Comparison of ENCODE assay signal across 19 mouse cellular contexts in the genomic region with DNA sequence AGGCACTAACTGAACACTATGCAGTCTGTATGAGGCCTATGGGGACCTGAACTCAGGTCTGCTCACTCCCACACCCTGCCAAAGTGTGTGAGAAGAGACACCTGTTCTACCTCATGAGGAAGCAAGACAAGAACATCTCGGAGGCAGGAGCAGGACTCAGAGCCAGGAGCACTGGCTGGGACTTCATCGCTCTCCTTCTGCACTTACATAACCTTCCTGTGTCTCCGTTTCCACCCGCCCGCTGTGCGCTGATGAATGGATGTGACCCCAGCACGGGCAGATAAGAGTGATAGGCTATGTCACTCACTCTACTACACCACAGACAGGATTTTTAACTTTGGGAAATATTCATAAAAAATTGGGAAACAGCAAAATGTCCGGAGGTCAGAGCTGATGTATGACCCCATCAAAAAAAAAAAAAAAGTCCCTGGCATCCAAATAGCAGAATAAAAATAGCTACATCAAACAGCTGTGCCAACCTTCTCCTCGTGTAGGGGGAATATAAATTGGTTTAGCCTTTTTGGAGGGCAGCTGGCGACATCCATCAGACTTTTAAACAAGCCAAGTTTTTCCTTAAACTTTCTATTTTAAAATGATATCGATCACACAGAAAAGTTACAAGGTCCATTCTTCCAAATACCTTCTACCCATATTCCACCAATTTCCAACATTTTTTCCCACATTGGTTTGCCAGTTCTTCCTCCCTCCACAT. TPM values are rescaled to one million over a fixed set of nuclear protein-coding genes. Genes with fewer than 3 reads are reported as not detected.
A peak's percentile ranks its signal among the peaks of the same experiment; 100 is the strongest.
DNase-seq lines count a peak whose midpoint lies in the region; ATAC-seq and TF ChIP-seq lines count a peak whose summit lies in the region.
"Had no signal": no experiment of that assay in that cellular context is flagged by ENCODE, and none has a peak within 500 bp of the region (broad histone marks: within the 10 kb centered on the region; RNA-seq: fewer than 3 reads in every experiment).

No protein-coding gene starts in this region.

- H3K79me2 ChIP-seq in myocyte (ENCODE audit: control insufficient read depth, insufficient read depth): no peaks in the 10 kb centered on the region

- TF ChIP-seq POLR2A in myocyte (IDR thresholded peaks at IDR 0.05; ENCODE audit: insufficient read length, low read depth): no peak

- intact Hi-C loops in gastrocnemius, adult 2 months (cut with DNase I): loop anchor here (10.0 kb wide), 1 partner anchor 151 kb away; no protein-coding TSS in a partner anchor

- no peaks in the 10 kb centered on the region for H3K36me3 ChIP-seq in kidney, embryonic 16.5 days (ENCODE audit: insufficient read depth, low read length)
- H3K36me3 ChIP-seq in myocyte (ENCODE audit: control insufficient read depth, insufficient read depth): no peaks in the 10 kb centered on the region
- H3K36me3 ChIP-seq: embryonic facial prominence, embryonic 12.5 days; limb, embryonic 13.5 days; liver, embryonic 13.5 days had no signal

- H3K27me3 ChIP-seq in kidney, embryonic 16.5 days (ENCODE audit: insufficient read depth, low read length): no peaks in the 10 kb centered on the region
- no peaks in the 10 kb centered on the region for H3K27me3 ChIP-seq in myocyte (ENCODE audit: control insufficient read depth, insufficient read depth, insufficient read length)
- H3K27me3 ChIP-seq: embryonic facial prominence, embryonic 12.5 days; forebrain, embryonic 13.5 days; liver, embryonic 13.5 days had no signal

- H3K4me3 ChIP-seq in gastrocnemius, adult 2 months: peak overlapping the region; percentile 54
- H3K4me3 ChIP-seq in kidney, embryonic 16.5 days (ENCODE audit: low read length): no peak overlapping the region
- H3K4me3 ChIP-seq in myocyte: no peak overlapping the region
- H3K4me3 ChIP-seq: embryonic facial prominence, embryonic 12.5 days; erythroblast, embryonic 14.5 days; forebrain, embryonic 13.5 days; limb, embryonic 13.5 days; liver, embryonic 13.5 days had no signal

- no peak overlapping the region; the same call in 1 of the 2 replicates for H3K27ac ChIP-seq in gastrocnemius, adult 2 months
- no peak overlapping the region for H3K27ac ChIP-seq in kidney, embryonic 16.5 days (ENCODE audit: low read length)
- H3K27ac ChIP-seq: embryonic facial prominence, embryonic 12.5 days; forebrain, embryonic 13.5 days; hindbrain, embryonic 14.5 days; limb, embryonic 13.5 days; liver, embryonic 13.5 days had no signal

- TF ChIP-seq CTCF in gastrocnemius, adult 2 months (IDR thresholded peaks at IDR 0.05): no peak

- peak; percentile 47 for DNase-seq in gastrocnemius, adult 2 months
- no peak for DNase-seq in gastrocnemius, postnatal 4 days (ENCODE audit: low spot score in 2 of 2)
- DNase-seq in kidney, adult 11 months: peak; percentile 14
- peak; percentile 25 for DNase-seq in kidney, postnatal 14 days
- no peak for DNase-seq in B cell, adult 2 months
- DNase-seq: cerebellum, adult 9-10 months; layer of hippocampus, postnatal 36 days; liver, embryonic 13.5 days; lung, embryonic 14.5 days; lung, postnatal 36 days; thymus, adult 2 months had no signal

- no peaks in the 10 kb centered on the region for H3K4me1 ChIP-seq in kidney, embryonic 16.5 days (ENCODE audit: insufficient read depth, low read length)
- H3K4me1 ChIP-seq: embryonic facial prominence, embryonic 12.5 days; limb, embryonic 13.5 days; liver, embryonic 13.5 days had no signal

- no peak for ATAC-seq in kidney, embryonic 16.5 days (ENCODE audit: low FRiP score, low TSS enrichment)
- ATAC-seq: forebrain, embryonic 13.5 days had no signal

- H3K9me3 ChIP-seq in kidney, embryonic 16.5 days (ENCODE audit: low read length): no peaks in the 10 kb centered on the region
- H3K9me3 ChIP-seq: embryonic facial prominence, embryonic 12.5 days; forebrain, embryonic 13.5 days; limb, embryonic 13.5 days; liver, embryonic 13.5 days had no signal

- H3K4me2 ChIP-seq in kidney, embryonic 16.5 days (replicated peaks; ENCODE audit: low read depth, low read length): no peak overlapping the region
- peak overlapping the region; percentile 64 for H3K4me2 ChIP-seq in myocyte (ENCODE audit: low read depth)
- H3K4me2 ChIP-seq: embryonic facial prominence, embryonic 12.5 days; forebrain, embryonic 13.5 days; hindbrain, embryonic 14.5 days; limb, embryonic 13.5 days; liver, embryonic 13.5 days; lung, embryonic 14.5 days had no signal

- no peak overlapping the region for H3K9ac ChIP-seq in kidney, embryonic 16.5 days (replicated peaks; ENCODE audit: low read length)
- H3K9ac ChIP-seq: embryonic facial prominence, embryonic 12.5 days; forebrain, embryonic 13.5 days; hindbrain, embryonic 14.5 days; limb, embryonic 13.5 days; liver, embryonic 13.5 days; lung, embryonic 14.5 days had no signal

- WGBS in kidney, embryonic 16.5 days: 74% methylated on average over 11 of the region's 11 CpGs

- H3ac ChIP-seq in myocyte (ENCODE audit: control insufficient read depth, insufficient read length): no peak overlapping the region

TF ChIP-seq in myocyte, 11 proteins besides CTCF, POLR2A, EP300 and RAD21:
- TF ChIP-seq E2F4 (IDR thresholded peaks at IDR 0.05; ENCODE audit: insufficient read depth): no peak
- TF ChIP-seq CEBPB (IDR thresholded peaks at IDR 0.05; ENCODE audit: insufficient read depth, poor library complexity, severe bottlenecking): no peak
- peak; percentile 19 to 69 (median 54) for TF ChIP-seq MYOD1 (IDR thresholded peaks at IDR 0.05; ENCODE audit: control insufficient read depth in 1 of 3, insufficient read length in 2 of 3, low read depth in 2 of 3)
- TF ChIP-seq USF1 (IDR thresholded peaks at IDR 0.05; ENCODE audit: low read depth): no peak
- no peak for TF ChIP-seq MAX (IDR thresholded peaks at IDR 0.05; ENCODE audit: low read depth)
- peak; percentile 58 for TF ChIP-seq TCF12 (IDR thresholded peaks at IDR 0.05; ENCODE audit: insufficient read depth, poor library complexity, severe bottlenecking)
- no peak for TF ChIP-seq TCF3 (IDR thresholded peaks at IDR 0.05; ENCODE audit: insufficient read length, low read depth)
- no peak for TF ChIP-seq SRF (IDR thresholded peaks at IDR 0.05; ENCODE audit: control insufficient read depth, insufficient read length, low read depth)
- TF ChIP-seq POLR2AphosphoS2 (IDR thresholded peaks at IDR 0.05; ENCODE audit: insufficient read length, low read depth): no peak
- TF ChIP-seq MYOG (IDR thresholded peaks at IDR 0.05; ENCODE audit: control insufficient read depth in 1 of 3, insufficient read depth in 1 of 3, insufficient read length in 2 of 3, low read depth in 2 of 3): peak in 1 of 3 experiments; percentile 26

RNA-seq across cellular contexts. Expression of a gene that starts 18.8 kb away (rescaled TPM):
- 1 to 10 TPM in 1 of 2 experiments, under 1 TPM in 1; 0.48 to 1.0 TPM for total RNA-seq in gastrocnemius, adult 2 months (2021)
- total RNA-seq in gastrocnemius, postnatal 4 days (2021): 1 to 10 TPM; 4.9 to 5.4 TPM
- 4.1 and 4.4 TPM in 2 replicates for polyA plus RNA-seq in kidney, embryonic 16.5 days (2015; fragmentation: Nextera tagmentation; extraction: Ambion mirVana)
- 2.5 TPM for polyA plus RNA-seq in myocyte (2012; fragmentation: generic; extraction: Trizol)
- total RNA-seq: granulocyte monocyte progenitor cell, adult 5-6 weeks had no signal
- polyA plus RNA-seq: erythroblast, embryonic 14.5 days had no signal

Comparison
In these comparisons a context has a peak if more than half of its experiments do, and no peak if none do; other contexts are left out.
1. DNase-seq: peak in gastrocnemius, adult 2 months (single experiment), kidney, adult 11 months (single experiment) and kidney, postnatal 14 days (single experiment); none in gastrocnemius, postnatal 4 days (0 of 2) and B cell, adult 2 months (0 of 2).